In the genomic region with DNA sequence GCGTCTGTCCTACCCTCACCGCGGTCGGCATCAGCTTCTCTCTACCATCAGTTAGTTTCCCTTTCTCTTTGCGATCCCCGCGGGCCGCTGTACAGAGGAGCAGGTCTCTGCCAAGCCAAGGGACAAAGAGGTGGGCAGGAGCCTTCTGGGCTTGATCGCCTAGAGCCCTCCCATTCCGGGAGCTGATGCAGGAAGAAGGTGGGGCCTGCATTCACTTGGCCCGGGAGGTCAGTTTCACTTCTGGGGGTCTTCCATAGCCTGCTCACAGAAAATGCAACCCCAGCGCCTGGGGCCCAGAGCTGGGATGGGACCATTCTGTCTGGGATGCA, we compare ENCODE assay signal across 8 mouse cellular contexts. TPM values are rescaled to one million over a fixed set of nuclear protein-coding genes. Genes with fewer than 3 reads are reported as not detected.
DNase-seq lines count a peak whose midpoint lies in the region; ATAC-seq and TF ChIP-seq lines count a peak whose summit lies in the region.

No protein-coding gene starts in this region.

- peaks cover 5% of the 10 kb centered on the region for H3K4me1 ChIP-seq in hindbrain, embryonic 16.5 days (ENCODE audit: control insufficient read depth, insufficient read depth, low read depth, low read length)
- H3K4me1 ChIP-seq in liver, embryonic 11.5 days (replicated peaks; ENCODE audit: control insufficient read depth, insufficient read depth, low read length) = peaks cover 19% of the 10 kb centered on the region
- H3K4me1 ChIP-seq in midbrain, postnatal 0 days (ENCODE audit: insufficient read depth, low read length) = 0 out of 2 replicates have a peak, but pooled peaks cover 5% of the 10 kb centered on the region
- H3K4me1 ChIP-seq in testis, adult 2 months (ENCODE audit: control insufficient read depth, insufficient read depth, low read length) = peaks cover 2% of the 10 kb centered on the region

- peak; percentile 31 for DNase-seq in layer of hippocampus, adult 11-12 months (ENCODE audit: low spot score)
- no peak for DNase-seq in layer of hippocampus, postnatal 25 days (ENCODE audit: extremely low spot score in 1 of 2, low spot score in 1 of 2)
- DNase-seq in c-Kit-positive CD71-negative TER-119-negative erythroid progenitor cells, embryonic 14.5 days (ENCODE audit: low read depth) = peak; percentile 55
- peak; percentile 40 to 61 for DNase-seq in gastrocnemius, adult 8-10 months (ENCODE audit: low spot score in 2 of 2)
- peak; percentile 64 for DNase-seq in liver, embryonic 11.5 days (ENCODE audit: low spot score)
- DNase-seq in midbrain, postnatal 0 days (ENCODE audit: low spot score) = peak; percentile 52

- H3K36me3 ChIP-seq in hindbrain, embryonic 16.5 days (ENCODE audit: control insufficient read depth, insufficient read depth, low read length) = no peaks in the 10 kb centered on the region
- H3K36me3 ChIP-seq in liver, embryonic 11.5 days (ENCODE audit: control insufficient read depth, insufficient read depth, low read length) = no peaks in the 10 kb centered on the region
- no peaks in the 10 kb centered on the region for H3K36me3 ChIP-seq in midbrain, postnatal 0 days (ENCODE audit: insufficient read depth, low read length)
- H3K36me3 ChIP-seq in testis, adult 2 months (ENCODE audit: control insufficient read depth, insufficient read depth, low read length) = no peaks in the 10 kb centered on the region

- TF ChIP-seq CTCF in midbrain, postnatal 0 days (IDR thresholded peaks at IDR 0.05) = no peak
- no peak for TF ChIP-seq CTCF in testis, adult 2 months (IDR thresholded peaks at IDR 0.05; ENCODE audit: control insufficient read depth, insufficient read depth, insufficient replicate concordance, low read depth, low read length)

- ATAC-seq in hindbrain, embryonic 16.5 days = peak; percentile 69; the same call in 1 of the 2 replicates
- ATAC-seq in liver, embryonic 11.5 days (replicated peaks; ENCODE audit: low FRiP score) = peak; percentile 81
- 0 out of 2 replicates have a peak, but pooled peaks have one; percentile 20 for ATAC-seq in midbrain, postnatal 0 days (ENCODE audit: low FRiP score)

- no peaks in the 10 kb centered on the region for H3K9me3 ChIP-seq in hindbrain, embryonic 16.5 days (ENCODE audit: control insufficient read depth, low read length)
- H3K9me3 ChIP-seq in liver, embryonic 11.5 days (ENCODE audit: control insufficient read depth, low read length) = no peaks in the 10 kb centered on the region
- no peaks in the 10 kb centered on the region for H3K9me3 ChIP-seq in midbrain, postnatal 0 days (ENCODE audit: low read length)

- peaks cover 2% of the 10 kb centered on the region; the same call in 1 of the 2 replicates for H3K27me3 ChIP-seq in hindbrain, embryonic 16.5 days (replicated peaks; ENCODE audit: control insufficient read depth, insufficient read depth, low read length)
- H3K27me3 ChIP-seq in liver, embryonic 11.5 days (replicated peaks; ENCODE audit: control insufficient read depth, insufficient read depth, low read length) = 0 out of 2 replicates have a peak, but pooled peaks cover 2% of the 10 kb centered on the region
- no peaks in the 10 kb centered on the region for H3K27me3 ChIP-seq in midbrain, postnatal 0 days (ENCODE audit: insufficient read depth, low read length)
- H3K27me3 ChIP-seq in testis, adult 2 months (ENCODE audit: control insufficient read depth, insufficient read depth, low read length) = no peaks in the 10 kb centered on the region

- peak overlapping the region; percentile 37 for H3K4me3 ChIP-seq in hindbrain, embryonic 16.5 days (ENCODE audit: low read length)
- H3K4me3 ChIP-seq in liver, embryonic 11.5 days (ENCODE audit: low read depth, low read length) = peak overlapping the region; percentile 58
- peak overlapping the region; percentile 23 for H3K4me3 ChIP-seq in midbrain, postnatal 0 days (ENCODE audit: low read depth, low read length)
- peak overlapping the region; percentile 63 for H3K4me3 ChIP-seq in testis, adult 2 months (ENCODE audit: control insufficient read depth, low read depth, low read length)

- H3K27ac ChIP-seq in hindbrain, embryonic 16.5 days (ENCODE audit: low read depth, low read length) = no peak overlapping the region
- H3K27ac ChIP-seq in liver, embryonic 11.5 days (ENCODE audit: low read depth, low read length) = peak overlapping the region; percentile 85
- H3K27ac ChIP-seq in midbrain, postnatal 0 days (ENCODE audit: low read depth, low read length) = no peak overlapping the region
- H3K27ac ChIP-seq in testis, adult 2 months (ENCODE audit: control insufficient read depth, insufficient read depth, low read depth, low read length) = peak overlapping the region; percentile 18; the same call in 1 of the 2 replicates

- H3K9ac ChIP-seq in hindbrain, embryonic 16.5 days (ENCODE audit: low read depth, low read length) = peak overlapping the region; percentile 60
- H3K9ac ChIP-seq in liver, embryonic 11.5 days (ENCODE audit: low read depth, low read length) = peak overlapping the region; percentile 71
- H3K9ac ChIP-seq in midbrain, postnatal 0 days (replicated peaks; ENCODE audit: low read length, poor library complexity, severe bottlenecking) = no peak overlapping the region; the same call in 1 of the 2 replicates

- TF ChIP-seq POLR2A in testis, adult 2 months (IDR thresholded peaks at IDR 0.05; ENCODE audit: control insufficient read depth, low read depth, low read length) = peak; percentile 49

- 1% methylated on average over 11 of the region's 12 CpGs for WGBS in hindbrain, embryonic 16.5 days
- WGBS in liver, embryonic 11.5 days = 1% methylated on average over 12 of the region's 12 CpGs
- 6% methylated on average over 12 of the region's 12 CpGs for whole genome bisulfite sequencing in midbrain, postnatal 0 days

- peak overlapping the region; percentile 61 for H3K4me2 ChIP-seq in hindbrain, embryonic 16.5 days (ENCODE audit: low read length)
- peak overlapping the region; percentile 85 for H3K4me2 ChIP-seq in liver, embryonic 11.5 days
- H3K4me2 ChIP-seq in midbrain, postnatal 0 days (ENCODE audit: low read depth, low read length, poor library complexity, severe bottlenecking) = peak overlapping the region; percentile 42

RNA-seq across cellular contexts. Expression of a gene that starts 0.7 kb away (rescaled TPM):
- 1 to 10 TPM; 3.7 to 5.0 TPM for total RNA-seq in layer of hippocampus, postnatal 25 days (2021)
- 1 to 10 TPM; 1.4 to 2.4 (median 2.0) TPM for total RNA-seq in gastrocnemius, adult 8-10 months (2022)
- 4.5 and 5.1 TPM in 2 replicates for polyA plus RNA-seq in hindbrain, embryonic 16.5 days (2015; fragmentation: Nextera tagmentation; extraction: Ambion mirVana)
- 72.8 and 76.7 TPM in 2 replicates for polyA plus RNA-seq in liver, embryonic 11.5 days (2014; fragmentation: Nextera tagmentation; extraction: Ambion mirVana)
- 3.4 and 5.4 TPM in 2 replicates for total RNA-seq in midbrain, postnatal 0 days (2014; rRNA removed)
- 3.3 and 3.4 TPM in 2 replicates for polyA plus RNA-seq in midbrain, postnatal 0 days (2015; fragmentation: Nextera tagmentation; extraction: Ambion mirVana)
- polyA plus RNA-seq in testis, adult 2 months (2012; rRNA removed) = 10.8 and 11.1 TPM in 2 replicates

RNA-seq across cellular contexts. Expression of a gene that starts 57.7 kb away (rescaled TPM):
- total RNA-seq in layer of hippocampus, postnatal 25 days (2021) = 100 to 1,000 TPM; 397 to 421 TPM
- 1 to 10 TPM; 6.1 to 8.5 (median 7.9) TPM for total RNA-seq in gastrocnemius, adult 8-10 months (2022)
- 65.2 and 67.2 TPM in 2 replicates for polyA plus RNA-seq in hindbrain, embryonic 16.5 days (2015; fragmentation: Nextera tagmentation; extraction: Ambion mirVana)
- polyA plus RNA-seq in liver, embryonic 11.5 days (2014; fragmentation: Nextera tagmentation; extraction: Ambion mirVana) = 16.3 and 16.8 TPM in 2 replicates
- total RNA-seq in midbrain, postnatal 0 days (2014; rRNA removed) = 109 and 118 TPM in 2 replicates
- 65.0 and 70.6 TPM in 2 replicates for polyA plus RNA-seq in midbrain, postnatal 0 days (2015; fragmentation: Nextera tagmentation; extraction: Ambion mirVana)
- 4.6 and 6.6 TPM in 2 replicates for polyA plus RNA-seq in testis, adult 2 months (2012; rRNA removed)

RNA-seq across cellular contexts. Expression of a gene that starts 58.1 kb away (rescaled TPM):
- total RNA-seq in layer of hippocampus, postnatal 25 days (2021) = 10 to 100 TPM; 16.8 to 30.2 TPM
- under 1 TPM in 2 of 4 experiments, not detected in 2; 0.32 to 0.47 TPM for total RNA-seq in gastrocnemius, adult 8-10 months (2022)
- 0.41 and 0.67 TPM in 2 replicates for polyA plus RNA-seq in hindbrain, embryonic 16.5 days (2015; fragmentation: Nextera tagmentation; extraction: Ambion mirVana)
- not detected in 2 replicates for polyA plus RNA-seq in liver, embryonic 11.5 days (2014; fragmentation: Nextera tagmentation; extraction: Ambion mirVana)
- 8.2 and 12.1 TPM in 2 replicates for total RNA-seq in midbrain, postnatal 0 days (2014; rRNA removed)
- polyA plus RNA-seq in midbrain, postnatal 0 days (2015; fragmentation: Nextera tagmentation; extraction: Ambion mirVana) = 3.2 and 4.6 TPM in 2 replicates
- polyA plus RNA-seq in testis, adult 2 months (2012; rRNA removed) = 0.10 TPM in 1 of 2 replicates, not detected in the other

Comparison
In these comparisons a context has a peak if more than half of its experiments do, and no peak if none do; other contexts are left out.
1. DNase-seq: peak in layer of hippocampus, adult 11-12 months (single experiment), c-Kit-positive CD71-negative TER-119-negative erythroid progenitor cells, embryonic 14.5 days (single experiment), gastrocnemius, adult 8-10 months (2 of 2), liver, embryonic 11.5 days (single experiment) and midbrain, postnatal 0 days (single experiment); none in layer of hippocampus, postnatal 25 days (0 of 2).
2. ATAC-seq: peak in every context shown above with its lines; median percentile 81 in liver, embryonic 11.5 days; 69 in hindbrain, embryonic 16.5 days; 20 in midbrain, postnatal 0 days.
3. H3K27ac ChIP-seq: peak in liver, embryonic 11.5 days (single experiment) and testis, adult 2 months (single experiment); none in hindbrain, embryonic 16.5 days (single experiment) and midbrain, postnatal 0 days (single experiment).
4. Peak in every context shown above with its lines, with median percentiles within 50 percentile points of each other: H3K4me2 ChIP-seq and H3K4me3 ChIP-seq.